Mouse (Mus musculus) hematopoietic stem cell, adult 5-6 weeks (primary cell): ENCODE data around the gene Echdc1. TPM values are rescaled to one million over a fixed set of nuclear protein-coding genes. Genes with fewer than 3 reads are reported as not detected.
A peak's percentile ranks its signal among the peaks of the same experiment; 100 is the strongest.

Experiments
- ATAC-seq, 2 experiments: fragments of 125-278 bp in 1 of 2; replicated peaks in 1 of 2; 2 replicates each; pipeline ENCODE4 v1.8.0; 2016 to 2017; ENCODE audit warnings: inconsistent platforms in 2 of 2, mild to moderate bottlenecking in 2 of 2, moderate number of reproducible peaks in 2 of 2, low read depth in 1 of 2, moderate TSS enrichment in 1 of 2; ENCODE audit not compliant: low FRiP score in 2 of 2, poor library complexity in 2 of 2, severe bottlenecking in 2 of 2, insufficient read depth in 1 of 2, low TSS enrichment in 1 of 2
- total RNA-seq: library from RNA; stranded (forward); fragments of 172-1452, 232-1000 nt; gene quantifications from 2 replicates; pipeline ENCODE4 v1.2.3, GENCODE M21; 2017

The Echdc1 gene
- total RNA-seq, 1 experiment from 2014 or later = 51.8 TPM

DNA sequence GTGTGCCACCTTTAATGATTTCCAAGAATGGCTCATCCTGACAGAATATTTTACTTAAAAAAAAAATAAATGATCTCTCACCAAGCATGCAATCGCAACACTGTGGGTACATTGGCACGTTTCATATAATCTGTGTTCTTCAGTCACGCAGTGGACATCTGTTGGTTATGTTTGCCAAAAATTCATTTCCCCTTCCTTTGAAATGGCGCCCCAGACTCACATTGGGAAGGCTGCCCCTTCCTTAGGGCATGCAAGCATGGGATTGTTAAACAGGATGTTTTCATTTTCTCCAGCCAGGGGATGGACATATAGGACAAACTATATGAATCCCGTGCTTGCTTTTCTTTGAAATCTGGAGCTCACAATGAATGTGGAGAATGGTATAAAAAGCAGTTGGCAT, 61.1 kb downstream of the Echdc1 start:
- ATAC-seq = no peak

GRCm38 (mm10) chr10:29381558-29381957, 68.6 kb downstream of the Echdc1 start:
- no peak for ATAC-seq

GRCm38 (mm10) chr10:29394890-29395289, 81.9 kb downstream of the Echdc1 start:
- peak; percentile 83 to 87 for ATAC-seq

Other genes starting within 250 kb of the Echdc1 start
- gene Soga3, start 169.3 kb upstream of the Echdc1 start, total RNA-seq = not detected in 2 replicates
- gene Gm49353, start 114.2 kb upstream of the Echdc1 start, total RNA-seq = not detected in 2 replicates
- not detected in 2 replicates for gene 9330159F19Rik, start 101.6 kb upstream of the Echdc1 start, total RNA-seq
- 81.9 and 82.3 TPM in 2 replicates for gene Rnf146, start 49.3 kb downstream of the Echdc1 start, total RNA-seq
- not detected in 2 replicates for gene Rspo3, start 222.7 kb downstream of the Echdc1 start, total RNA-seq